Mouse (Mus musculus) CH12.LX (cell line): ENCODE measurements around the gene Igfbp2. TPM values are rescaled to one million over a fixed set of nuclear protein-coding genes. Genes with fewer than 3 reads are reported as not detected.

Source experiments
- DNase-seq: peaks from one replicate; pipeline ENCODE4 v3.0.0-alpha.2; 2013; ENCODE audit errors: extremely low read depth
- H3K27ac ChIP-seq: 2 replicates; pipeline ENCODE4 v1.5.1; 2012; ENCODE audit warnings: low read depth, mild to moderate bottlenecking, control low read depth, moderate library complexity; ENCODE audit not compliant: insufficient read depth
- H3K27me3 ChIP-seq: replicated peaks from 2 replicates; pipeline ENCODE3; 2012; ENCODE audit warnings: inconsistent platforms
- H3K36me3 ChIP-seq, 2 experiments: replicated peaks in 1 of 2; 2 replicates each; pipeline versions ENCODE3 to v1.6.1; 2012; ENCODE audit warnings: inconsistent platforms in 1 of 2, low read length in 1 of 2, mild to moderate bottlenecking in 1 of 2, mixed read lengths in 1 of 2, moderate library complexity in 1 of 2; ENCODE audit not compliant: control insufficient read depth in 1 of 2, insufficient read depth in 1 of 2
- H3K4me1 ChIP-seq, 2 experiments: 2 replicates each; pipeline ENCODE4 v1.6.1; 2012; ENCODE audit warnings: inconsistent platforms in 1 of 2, moderate library complexity in 1 of 2; ENCODE audit not compliant: insufficient read depth in 2 of 2, control insufficient read depth in 1 of 2
- H3K4me2 ChIP-seq: 2 replicates; pipeline ENCODE4 v1.6.1; 2012; ENCODE audit warnings: low read depth, mild to moderate bottlenecking, control low read depth; ENCODE audit not compliant: poor library complexity, insufficient read depth, severe bottlenecking
- H3K4me3 ChIP-seq, 3 experiments: fragments of 150-350 bp in 1 of 3; sonication (generic) in 1 of 3; replicated peaks in 1 of 3; 2 replicates each; pipeline versions ENCODE3 to v1.5.1; 2011 to 2012; ENCODE audit warnings: low read depth in 2 of 3, low read length in 2 of 3, mild to moderate bottlenecking in 2 of 3, moderate library complexity in 2 of 3, control low read depth in 1 of 3, improper control_type of control experiment in 1 of 3, inconsistent platforms in 1 of 3, mixed read lengths in 1 of 3; ENCODE audit not compliant: poor library complexity in 1 of 3
- H3K79me2 ChIP-seq: replicated peaks from 2 replicates; pipeline ENCODE4 v1.6.1; 2012; ENCODE audit warnings: mild to moderate bottlenecking, moderate library complexity; ENCODE audit not compliant: control insufficient read depth, poor library complexity, insufficient read depth, severe bottlenecking; ENCODE audit errors: extremely low read depth
- H3K9ac ChIP-seq: 2 replicates; pipeline ENCODE4 v1.6.1; 2012; ENCODE audit warnings: low read depth, mild to moderate bottlenecking, control low read depth, moderate library complexity; ENCODE audit not compliant: insufficient read depth
- H3K9me3 ChIP-seq: replicated peaks from 2 replicates; pipeline ENCODE3; 2012; ENCODE audit warnings: low read length, inconsistent platforms, mixed read lengths
- CHD1 ChIP-seq: IDR thresholded peaks from 2 replicates; pipeline ENCODE4 v1.6.1; 2012; ENCODE audit warnings: low read depth, low read length, improper control_type of control experiment, inconsistent platforms
- EP300 ChIP-seq: IDR thresholded peaks from 2 replicates; pipeline ENCODE4 v1.6.1; 2011; ENCODE audit warnings: low read length, improper control_type of control experiment
- GABPA ChIP-seq: IDR thresholded peaks from 2 replicates; pipeline ENCODE4 v1.6.1; 2012; ENCODE audit warnings: low read depth, low read length, improper control_type of control experiment, inconsistent platforms; ENCODE audit not compliant: insufficient replicate concordance
- HCFC1 ChIP-seq: IDR thresholded peaks from 2 replicates; pipeline ENCODE4 v1.6.1; 2012; ENCODE audit warnings: low read depth, mild to moderate bottlenecking, inconsistent platforms, low read length, improper control_type of control experiment
- IRF4 ChIP-seq: IDR thresholded peaks from 2 replicates; pipeline ENCODE4 v1.6.1; 2014; ENCODE audit warnings: low read depth, mild to moderate bottlenecking, inconsistent platforms, low read length, improper control_type of control experiment
- JUN ChIP-seq: IDR thresholded peaks from 2 replicates; pipeline ENCODE4 v1.6.1; 2011; ENCODE audit warnings: low read depth, mild to moderate bottlenecking, low read length, improper control_type of control experiment, moderate library complexity; ENCODE audit not compliant: insufficient read depth
- JUND ChIP-seq: conservative IDR thresholded peaks from 2 replicates; pipeline ENCODE4 v1.6.1; 2011; ENCODE audit warnings: low read depth, low read length, improper control_type of control experiment
- KAT2A ChIP-seq: IDR thresholded peaks from 2 replicates; pipeline ENCODE4 v1.6.1; 2012; ENCODE audit warnings: low read length, improper control_type of control experiment, inconsistent platforms; ENCODE audit not compliant: insufficient replicate concordance
- MAFK ChIP-seq: IDR thresholded peaks from 2 replicates; pipeline ENCODE4 v1.6.1; 2011; ENCODE audit warnings: low read length, improper control_type of control experiment; ENCODE audit not compliant: insufficient replicate concordance
- MAZ ChIP-seq: IDR thresholded peaks from 2 replicates; pipeline ENCODE4 v1.6.1; 2012; ENCODE audit warnings: low read depth, mild to moderate bottlenecking, inconsistent platforms, low read length, improper control_type of control experiment, moderate library complexity
- PAX5 ChIP-seq: IDR thresholded peaks from 2 replicates; pipeline ENCODE4 v1.6.1; 2012; ENCODE audit warnings: low read length, inconsistent platforms, mixed read lengths
- POLR2A ChIP-seq: IDR thresholded peaks from 2 replicates; pipeline ENCODE4 v1.6.1; 2011; ENCODE audit warnings: low read depth, mild to moderate bottlenecking, improper control_type of control experiment, low read length
- POLR2AphosphoS2 ChIP-seq: IDR thresholded peaks from 2 replicates; pipeline ENCODE4 v1.6.1; 2011; ENCODE audit warnings: low read depth, low read length, improper control_type of control experiment
- TBP ChIP-seq: conservative IDR thresholded peaks from 2 replicates; pipeline ENCODE4 v1.6.1; 2011; ENCODE audit warnings: low read depth, low read length, improper control_type of control experiment
- TCF12 ChIP-seq: IDR thresholded peaks from 2 replicates; pipeline ENCODE4 v1.6.1; 2014; ENCODE audit warnings: low read depth, mild to moderate bottlenecking, inconsistent platforms, low read length, improper control_type of control experiment
- UBTF ChIP-seq: IDR thresholded peaks from 2 replicates; pipeline ENCODE4 v1.6.1; 2012; ENCODE audit warnings: low read depth, mild to moderate bottlenecking, inconsistent platforms, low read length, improper control_type of control experiment, moderate library complexity
- USF2 ChIP-seq: conservative IDR thresholded peaks from 2 replicates; pipeline ENCODE4 v1.6.1; 2011; ENCODE audit warnings: low read depth, low read length, improper control_type of control experiment
- ZC3H11A ChIP-seq: IDR thresholded peaks from 2 replicates; pipeline ENCODE4 v1.6.1; 2012; ENCODE audit warnings: low read depth, mild to moderate bottlenecking, inconsistent platforms, low read length, improper control_type of control experiment
- ZMIZ1 ChIP-seq: IDR thresholded peaks from 2 replicates; pipeline ENCODE4 v1.6.1; 2012; ENCODE audit warnings: low read depth, mild to moderate bottlenecking, inconsistent platforms, low read length, improper control_type of control experiment
- dilution Hi-C: fragments of 300-500 bp; cut with MboI; formaldehyde crosslinking; loops from 2 replicates; pipeline ENCODE4 v1.14.3; 2020; ENCODE audit warnings: low sequenced_read_pairs; ENCODE audit not compliant: extremely low pct_unique_long_range_greater_than_20kb, extremely low pct_ligation_motif_present
- in situ Hi-C: fragments of 300-500 bp; cut with MboI; formaldehyde crosslinking; loops from 3 replicates; pipeline ENCODE4 v1.14.3; 2019; ENCODE audit warnings: low sequenced_read_pairs, low pct_ligation_motif_present, low pct_unique_long_range_greater_than_20kb, mixed read lengths
- polyA plus RNA-seq: library from polyadenylated mRNA; unstranded; fragments of >175 nt; gene quantifications from 2 replicates; pipeline ENCODE4 v1.2.1, GENCODE M21; 2012; ENCODE audit warnings: low read depth; ENCODE audit not compliant: insufficient read length
- total RNA-seq, 2 experiments: library from RNA; depleted of rRNA; stranded (reverse); fragments of 300-350 nt in 1 of 2; fragments of >200 nt in 1 of 2; gene quantifications; 2 replicates each; pipeline ENCODE4 v1.2.3; 2012 to 2014

Igfbp2 gene
- total and polyA plus RNA-seq, 3 experiments: 294 to 662 (median 350) TPM

GRCm38 (mm10) chr1:72813089-72813638 lies 11.1 kb upstream of the Igfbp2 start:
- Histone ChIP-seq H3K4me1 (peaks cover 0 to 6% of the 10 kb centered on the region in 2 experiments; a peak in 1 of 4 replicates), H3K27ac (no peak overlapping the region), H3K4me3 (no peak overlapping the region), H3K9me3 (peaks cover 10% of the 10 kb centered on the region), H3K27me3 (peaks cover 3% of the 10 kb centered on the region), H3K9ac (no peak overlapping the region), H3K4me2 (no peak overlapping the region), H3K36me3 (no peaks in the 10 kb centered on the region), H3K79me2 (no peaks in the 10 kb centered on the region)
- TF ChIP-seq USF2 (no peak), TCF12 (no peak), PAX5 (no peak), KAT2A (no peak), GABPA (no peak), ZC3H11A (no peak), CHD1 (no peak), POLR2AphosphoS2 (no peak), ZMIZ1 (no peak), MAFK (no peak), EP300 (no peak), JUND (no peak), MAZ (no peak), IRF4 (no peak), JUN (no peak), POLR2A (no peak), TBP (no peak), HCFC1 (no peak)
- dilution Hi-C loops (no loop called here), in situ Hi-C loops (no loop called here)
- DNase-seq: no peak

GRCm38 (mm10) chr1:72813639-72814403 lies 10.5 kb upstream of the Igfbp2 start:
- TF ChIP-seq UBTF: no peak
- Histone ChIP-seq H3K27ac (no peak overlapping the region), H3K9me3 (peaks cover 10% of the 10 kb centered on the region), H3K79me2 (no peaks in the 10 kb centered on the region), H3K4me2 (no peak overlapping the region), H3K36me3 (no peaks in the 10 kb centered on the region), H3K4me1 (peaks cover 0 to 6% of the 10 kb centered on the region in 2 experiments; a peak in 1 of 4 replicates), H3K4me3 (no peak overlapping the region), H3K9ac (no peak overlapping the region), H3K27me3 (peaks cover 4% of the 10 kb centered on the region)
- dilution Hi-C loops: no loop called here
- no peak for DNase-seq
- in situ Hi-C loops: no loop called here
